13 mouse cellular contexts compared by ENCODE assay signal in the genomic region with DNA sequence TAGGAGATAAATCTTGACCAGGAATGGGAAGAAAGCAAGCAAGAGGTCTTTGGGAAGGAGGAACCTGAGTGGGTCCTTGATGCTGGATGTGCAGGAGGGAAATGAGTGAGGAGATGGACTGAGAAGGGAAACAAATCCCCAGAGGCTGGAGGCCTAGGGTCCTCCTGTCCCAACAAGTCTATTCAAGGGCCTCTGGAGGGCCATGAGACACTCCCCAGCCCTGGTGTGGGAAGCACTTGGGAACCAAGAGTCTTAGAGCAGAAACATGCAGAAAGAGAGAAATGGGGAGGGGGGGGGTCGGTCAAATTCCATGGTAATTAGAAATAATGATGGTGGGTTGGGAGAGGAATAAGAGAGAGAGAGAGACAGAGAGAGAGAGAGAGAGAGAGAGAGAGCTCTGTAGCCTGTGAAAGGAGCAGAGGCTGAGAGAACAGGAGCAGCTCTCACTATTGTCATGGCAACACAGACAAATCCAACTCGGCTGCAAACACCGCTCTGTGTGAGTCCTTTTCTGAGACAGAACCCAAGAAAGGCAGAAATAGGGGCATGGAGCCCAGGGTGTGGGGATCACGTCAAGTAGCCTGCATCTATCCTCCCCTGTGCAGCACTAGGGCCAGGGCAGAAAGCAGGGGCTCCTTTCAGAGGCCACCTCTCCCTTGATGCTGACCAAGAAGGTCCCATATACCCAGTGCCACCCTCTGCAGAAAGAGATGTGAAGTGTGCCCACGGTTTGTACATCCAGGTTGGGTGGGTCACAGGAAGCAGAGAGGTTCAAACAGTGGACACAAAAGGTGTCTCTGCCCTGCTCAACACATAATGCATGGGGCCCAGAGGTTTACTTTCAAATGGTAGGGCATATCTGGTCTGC. TPM values are rescaled to one million over a fixed set of nuclear protein-coding genes. Genes with fewer than 3 reads are reported as not detected.
DNase-seq lines count a peak whose midpoint lies in the region; ATAC-seq lines count a peak whose summit lies in the region.
"Had no signal": no experiment of that assay in that cellular context is flagged by ENCODE, and none has a peak within 500 bp of the region (broad histone marks: within the 10 kb centered on the region; RNA-seq: fewer than 3 reads in every experiment).

No protein-coding gene starts in this region.

- intact Hi-C loops in heart, postnatal 14 days (cut with DNase I) = no loop called here

- no peak overlapping the region for H3K27ac ChIP-seq in hindbrain, embryonic 11.5 days (ENCODE audit: low read depth, low read length)
- peak overlapping the region; percentile 67 for H3K27ac ChIP-seq in midbrain, embryonic 14.5 days (replicated peaks; ENCODE audit: low read depth, low read length)
- H3K27ac ChIP-seq: embryonic facial prominence, embryonic 13.5 days; intestine, embryonic 15.5 days; left cerebral cortex, adult 2 months; liver, embryonic 15.5 days had no signal

- H3K9ac ChIP-seq in hindbrain, embryonic 11.5 days (ENCODE audit: low read depth, low read length) = no peak overlapping the region
- H3K9ac ChIP-seq in midbrain, embryonic 14.5 days (replicated peaks; ENCODE audit: low read length) = peak overlapping the region; percentile 29; the same call in 1 of the 2 replicates
- H3K9ac ChIP-seq: embryonic facial prominence, embryonic 13.5 days; intestine, embryonic 15.5 days; liver, embryonic 15.5 days had no signal

- DNase-seq in R1 (ENCODE audit: low read depth, low spot score) = peak; percentile 33
- DNase-seq in embryo, embryonic 10.5 days (ENCODE audit: low spot score) = peak; percentile 49
- no peak for DNase-seq in hindbrain, embryonic 11.5 days (ENCODE audit: low spot score)
- DNase-seq in midbrain, embryonic 14.5 days = peak; percentile 80
- DNase-seq in Muller cell, postnatal 12 days (ENCODE audit: inconsistent ontology term) = no peak
- DNase-seq in adrenal gland, postnatal 10 days = no peak
- no peak for DNase-seq in heart, postnatal 14 days
- DNase-seq: cerebellum, adult 11-12 months had no signal

- WGBS in hindbrain, embryonic 11.5 days = 33% methylated on average over 5 of the region's 5 CpGs
- 16% methylated on average over 5 of the region's 5 CpGs for WGBS in midbrain, embryonic 14.5 days

- no peaks in the 10 kb centered on the region for H3K4me1 ChIP-seq in hindbrain, embryonic 11.5 days (replicated peaks; ENCODE audit: control insufficient read depth, insufficient read depth, low read length)
- peaks cover 19% of the 10 kb centered on the region for H3K4me1 ChIP-seq in midbrain, embryonic 14.5 days (ENCODE audit: control insufficient read depth, insufficient read depth, low read length)
- H3K4me1 ChIP-seq: intestine, embryonic 15.5 days; liver, embryonic 15.5 days; megakaryocyte, embryonic 14.5 days had no signal

- no peaks in the 10 kb centered on the region for H3K9me3 ChIP-seq in hindbrain, embryonic 11.5 days (ENCODE audit: control insufficient read depth, low read length)
- no peaks in the 10 kb centered on the region for H3K9me3 ChIP-seq in midbrain, embryonic 14.5 days (ENCODE audit: control insufficient read depth, low read length)
- H3K9me3 ChIP-seq: embryonic facial prominence, embryonic 13.5 days; intestine, embryonic 15.5 days; liver, embryonic 15.5 days; megakaryocyte, embryonic 14.5 days had no signal

- H3K27me3 ChIP-seq in hindbrain, embryonic 11.5 days (ENCODE audit: control insufficient read depth, insufficient read depth, low read length) = no peaks in the 10 kb centered on the region
- no peaks in the 10 kb centered on the region for H3K27me3 ChIP-seq in midbrain, embryonic 14.5 days (ENCODE audit: control insufficient read depth, insufficient read depth, low read length)
- H3K27me3 ChIP-seq: liver, embryonic 15.5 days had no signal

- no peak overlapping the region for H3K4me3 ChIP-seq in hindbrain, embryonic 11.5 days (ENCODE audit: low read depth, low read length)
- no peak overlapping the region for H3K4me3 ChIP-seq in midbrain, embryonic 14.5 days (replicated peaks; ENCODE audit: low read depth, low read length)
- H3K4me3 ChIP-seq: embryonic facial prominence, embryonic 13.5 days; intestine, embryonic 15.5 days; left cerebral cortex, adult 2 months; liver, embryonic 15.5 days; megakaryocyte, embryonic 14.5 days had no signal

- H3K36me3 ChIP-seq in hindbrain, embryonic 11.5 days (ENCODE audit: control insufficient read depth, insufficient read depth, low read length) = no peaks in the 10 kb centered on the region
- H3K36me3 ChIP-seq in midbrain, embryonic 14.5 days (ENCODE audit: control insufficient read depth, insufficient read depth, low read length) = no peaks in the 10 kb centered on the region
- H3K36me3 ChIP-seq: embryonic facial prominence, embryonic 13.5 days; intestine, embryonic 15.5 days; liver, embryonic 15.5 days had no signal

- ATAC-seq in hindbrain, embryonic 11.5 days (ENCODE audit: low FRiP score) = 0 out of 2 replicates have a peak, but pooled peaks have one; percentile 22
- peak; percentile 63; the same call in 1 of the 2 replicates for ATAC-seq in midbrain, embryonic 14.5 days (ENCODE audit: low FRiP score, low TSS enrichment)
- ATAC-seq: intestine, embryonic 15.5 days had no signal

- no peak overlapping the region for H3K4me2 ChIP-seq in hindbrain, embryonic 11.5 days (replicated peaks; ENCODE audit: low read depth, low read length)
- H3K4me2 ChIP-seq in midbrain, embryonic 14.5 days (ENCODE audit: low read length) = no peak overlapping the region
- H3K4me2 ChIP-seq: embryonic facial prominence, embryonic 13.5 days; intestine, embryonic 15.5 days; liver, embryonic 15.5 days had no signal

RNA-seq across cellular contexts. Expression of gene Lrrn2, which starts 21.3 kb away (rescaled TPM):
- polyA plus RNA-seq in hindbrain, embryonic 11.5 days (2014; fragmentation: Nextera tagmentation; extraction: Ambion mirVana) = 6.2 and 7.2 TPM in 2 replicates
- polyA plus RNA-seq in midbrain, embryonic 14.5 days (2014; fragmentation: Nextera tagmentation; extraction: Ambion mirVana) = 36.5 and 37.0 TPM in 2 replicates
- 1 to 10 TPM; 6.9 to 7.1 TPM for total RNA-seq in adrenal gland, postnatal 10 days (2021)
- total RNA-seq in heart, postnatal 14 days (2021) = 1 to 10 TPM; 3.0 to 5.6 TPM

Comparison
In these comparisons a context has a peak if more than half of its experiments do, and no peak if none do; other contexts are left out.
1. DNase-seq: peak in R1 (single experiment), embryo, embryonic 10.5 days (single experiment) and midbrain, embryonic 14.5 days (single experiment); none in hindbrain, embryonic 11.5 days (single experiment), Muller cell, postnatal 12 days (single experiment), adrenal gland, postnatal 10 days (single experiment) and heart, postnatal 14 days (0 of 2).